Mouse (Mus musculus) stomach, embryonic 15.5 days (tissue): ENCODE data around the gene Dpf3. TPM values are rescaled to one million over a fixed set of nuclear protein-coding genes. Genes with fewer than 3 reads are reported as not detected.

Source experiments
- ATAC-seq: fragments of 200-750 bp; cut with Nextera tagmentation; 2 replicates; pipeline ENCODE4 v1.8.0; 2017; ENCODE audit warnings: low read depth, moderate number of reproducible peaks, moderate TSS enrichment; ENCODE audit not compliant: insufficient read depth, low FRiP score
- H3K27ac ChIP-seq: fragments of 300-500 bp; sonication (generic); 2 replicates; pipeline ENCODE4 v1.5.1; 2015; ENCODE audit warnings: mild to moderate bottlenecking, inconsistent platforms
- H3K27me3 ChIP-seq: fragments of 300-500 bp; sonication (generic); replicated peaks from 2 replicates; pipeline ENCODE4 v1.6.1; 2015; ENCODE audit warnings: inconsistent platforms
- H3K36me3 ChIP-seq: fragments of 300-500 bp; sonication (generic); 2 replicates; pipeline ENCODE4 v1.6.1; 2015; ENCODE audit warnings: inconsistent platforms
- H3K4me1 ChIP-seq: fragments of 300-500 bp; sonication (generic); 2 replicates; pipeline ENCODE4 v1.6.1; 2015; ENCODE audit warnings: inconsistent platforms
- H3K4me2 ChIP-seq: fragments of 300-500 bp; sonication (generic); 2 replicates; pipeline ENCODE4 v1.6.1; 2015; ENCODE audit warnings: mild to moderate bottlenecking, inconsistent platforms
- H3K4me3 ChIP-seq: fragments of 300-500 bp; sonication (generic); replicated peaks from 2 replicates; pipeline ENCODE4 v1.5.1; 2015; ENCODE audit warnings: inconsistent platforms
- H3K9ac ChIP-seq: fragments of 300-500 bp; sonication (generic); 2 replicates; pipeline ENCODE4 v1.6.1; 2015; ENCODE audit warnings: inconsistent platforms
- H3K9me3 ChIP-seq: fragments of 300-500 bp; sonication (generic); 2 replicates; pipeline ENCODE4 v1.6.1; 2016; ENCODE audit warnings: inconsistent platforms
- WGBS: fragments of 180-500 bp; shearing (Covaris S2); methylation state at CpG from one replicate; pipeline ENCODE4 v1.1.7; 2015; 5-methylcytosine and 5-hydroxymethylcytosine counted together
- polyA plus RNA-seq: library from polyadenylated mRNA; unstranded; fragments of >200 nt; fragmentation: Nextera tagmentation; extraction: Ambion mirVana; gene quantifications from 2 replicates; pipeline ENCODE4 v1.2.1, GENCODE M21; 2015

Gene Dpf3
- polyA plus RNA-seq, 1 experiment from 2014 or later: 4.6 TPM

- Histone ChIP-seq H3K36me3 (no peaks in the 10 kb centered on the region), H3K9me3 (no peaks in the 10 kb centered on the region), H3K4me2 (no peak overlapping the region), H3K27me3 (no peaks in the 10 kb centered on the region), H3K9ac (no peak overlapping the region), H3K27ac (no peak overlapping the region), H3K4me3 (no peak overlapping the region), H3K4me1 (no peaks in the 10 kb centered on the region)
- 32% methylated on average over 5 of the region's 5 CpGs for WGBS
- ATAC-seq: peak; percentile 53; the same call in 1 of the 2 replicates
Observed at GRCm38 (mm10) chr12:83454697-83455321, 32.7 kb downstream of the Dpf3 start.

GRCm38 (mm10) chr12:83451850-83452249 is 35.7 kb downstream of the Dpf3 start:
- H3K4me3 ChIP-seq: no peak overlapping the region
- no peak for ATAC-seq
- H3K9ac ChIP-seq: no peak overlapping the region
- no peak overlapping the region for H3K27ac ChIP-seq
- no peaks in the 10 kb centered on the region for H3K9me3 ChIP-seq
- H3K4me1 ChIP-seq: no peaks in the 10 kb centered on the region
- 56% methylated on average over 8 of the region's 8 CpGs for WGBS
- no peak overlapping the region for H3K4me2 ChIP-seq
- H3K27me3 ChIP-seq: no peaks in the 10 kb centered on the region; the same call in 1 of the 2 replicates
- no peaks in the 10 kb centered on the region for H3K36me3 ChIP-seq

- H3K27ac ChIP-seq: no peak overlapping the region
- no peak for ATAC-seq
- no peaks in the 10 kb centered on the region for H3K9me3 ChIP-seq
- no peak overlapping the region for H3K4me3 ChIP-seq
- WGBS: 100% methylated on average over 1 of the region's 1 CpGs
- H3K4me1 ChIP-seq: no peaks in the 10 kb centered on the region
- H3K36me3 ChIP-seq: no peaks in the 10 kb centered on the region
- H3K9ac ChIP-seq: no peak overlapping the region
- H3K4me2 ChIP-seq: no peak overlapping the region
- H3K27me3 ChIP-seq: no peaks in the 10 kb centered on the region; the same call in 1 of the 2 replicates
Observed at GRCm38 (mm10) chr12:83450471-83450870, 37.0 kb downstream of the Dpf3 start.

- no peaks in the 10 kb centered on the region; the same call in 1 of the 2 replicates for H3K27me3 ChIP-seq
- no peak overlapping the region for H3K4me2 ChIP-seq
- H3K4me1 ChIP-seq: no peaks in the 10 kb centered on the region
- no peaks in the 10 kb centered on the region for H3K36me3 ChIP-seq
- no peaks in the 10 kb centered on the region for H3K9me3 ChIP-seq
- no peak overlapping the region for H3K27ac ChIP-seq
- no peak for ATAC-seq
- no peak overlapping the region for H3K9ac ChIP-seq
- no peak overlapping the region for H3K4me3 ChIP-seq
- 83% methylated on average over 7 of the region's 7 CpGs for WGBS
Observed at GRCm38 (mm10) chr12:83449202-83449601, 38.3 kb downstream of the Dpf3 start.

- Histone ChIP-seq H3K4me3 (no peak overlapping the region), H3K36me3 (no peaks in the 10 kb centered on the region), H3K27ac (no peak overlapping the region), H3K4me1 (no peaks in the 10 kb centered on the region), H3K9me3 (no peaks in the 10 kb centered on the region), H3K4me2 (no peak overlapping the region), H3K27me3 (no peaks in the 10 kb centered on the region; the same call in 1 of the 2 replicates), H3K9ac (no peak overlapping the region)
- WGBS: 66% methylated on average over 6 of the region's 6 CpGs
- ATAC-seq: no peak
Observed at GRCm38 (mm10) chr12:83445587-83445986, 41.9 kb downstream of the Dpf3 start.

- WGBS: 90% methylated on average over 2 of the region's 2 CpGs
- no peak overlapping the region for H3K27ac ChIP-seq
- no peaks in the 10 kb centered on the region; the same call in 1 of the 2 replicates for H3K27me3 ChIP-seq
- no peaks in the 10 kb centered on the region for H3K4me1 ChIP-seq
- no peak overlapping the region for H3K4me2 ChIP-seq
- H3K9ac ChIP-seq: no peak overlapping the region
- no peaks in the 10 kb centered on the region for H3K36me3 ChIP-seq
- no peaks in the 10 kb centered on the region for H3K9me3 ChIP-seq
- no peak overlapping the region for H3K4me3 ChIP-seq
- ATAC-seq: no peak
Observed at GRCm38 (mm10) chr12:83444448-83444847, 43.1 kb downstream of the Dpf3 start.

- no peaks in the 10 kb centered on the region for H3K36me3 ChIP-seq
- 77% methylated on average over 2 of the region's 2 CpGs for WGBS
- no peak overlapping the region for H3K9ac ChIP-seq
- H3K4me2 ChIP-seq: no peak overlapping the region
- no peak for ATAC-seq
- no peaks in the 10 kb centered on the region for H3K4me1 ChIP-seq
- no peaks in the 10 kb centered on the region for H3K9me3 ChIP-seq
- no peak overlapping the region for H3K27ac ChIP-seq
- H3K27me3 ChIP-seq: no peaks in the 10 kb centered on the region
- no peak overlapping the region for H3K4me3 ChIP-seq
Observed at GRCm38 (mm10) chr12:83438002-83438401, 49.5 kb downstream of the Dpf3 start.

GRCm38 (mm10) chr12:83433987-83434698 is 53.4 kb downstream of the Dpf3 start:
- Histone ChIP-seq H3K4me2 (no peak overlapping the region), H3K27ac (no peak overlapping the region), H3K9ac (no peak overlapping the region), H3K27me3 (no peaks in the 10 kb centered on the region), H3K4me1 (no peaks in the 10 kb centered on the region), H3K36me3 (no peaks in the 10 kb centered on the region), H3K4me3 (no peak overlapping the region), H3K9me3 (no peaks in the 10 kb centered on the region)
- 42% methylated on average over 10 of the region's 10 CpGs for WGBS
- ATAC-seq: no peak

- H3K4me1 ChIP-seq: no peaks in the 10 kb centered on the region
- no peak for ATAC-seq
- 91% methylated on average over 4 of the region's 4 CpGs for WGBS
Observed at GRCm38 (mm10) chr12:83433436-83433835, 54.1 kb downstream of the Dpf3 start.

GRCm38 (mm10) chr12:83430207-83430606 is 57.3 kb downstream of the Dpf3 start:
- Histone ChIP-seq H3K9me3 (no peaks in the 10 kb centered on the region), H3K27ac (no peak overlapping the region), H3K4me1 (no peaks in the 10 kb centered on the region), H3K36me3 (no peaks in the 10 kb centered on the region), H3K27me3 (no peaks in the 10 kb centered on the region), H3K4me3 (no peak overlapping the region), H3K9ac (no peak overlapping the region), H3K4me2 (no peak overlapping the region)
- WGBS: 87% methylated on average over 5 of the region's 5 CpGs
- no peak for ATAC-seq

More at GRCm38 (mm10) chr12:83433436-83433835, 54.1 kb downstream of the Dpf3 start:
- Histone ChIP-seq H3K9ac (no peak overlapping the region), H3K36me3 (no peaks in the 10 kb centered on the region), H3K4me3 (no peak overlapping the region), H3K27me3 (no peaks in the 10 kb centered on the region), H3K27ac (no peak overlapping the region), H3K4me2 (no peak overlapping the region), H3K9me3 (no peaks in the 10 kb centered on the region)

GRCm38 (mm10) chr12:83428016-83428415 is 59.5 kb downstream of the Dpf3 start:
- no peak overlapping the region for H3K4me2 ChIP-seq
- no peak overlapping the region for H3K9ac ChIP-seq
- H3K27me3 ChIP-seq: no peaks in the 10 kb centered on the region
- 39% methylated on average over 9 of the region's 9 CpGs for WGBS
- H3K9me3 ChIP-seq: no peaks in the 10 kb centered on the region
- peaks cover 4% of the 10 kb centered on the region; the same call in 1 of the 2 replicates for H3K4me1 ChIP-seq
- H3K27ac ChIP-seq: no peak overlapping the region
- ATAC-seq: no peak
- no peak overlapping the region for H3K4me3 ChIP-seq
- H3K36me3 ChIP-seq: no peaks in the 10 kb centered on the region

GRCm38 (mm10) chr12:83427601-83428000 is 59.9 kb downstream of the Dpf3 start:
- no peak overlapping the region for H3K4me2 ChIP-seq
- ATAC-seq: no peak; the same call in 1 of the 2 replicates

More at GRCm38 (mm10) chr12:83427601-83428000, 59.9 kb downstream of the Dpf3 start:
- no peaks in the 10 kb centered on the region for H3K36me3 ChIP-seq
- no peak overlapping the region for H3K9ac ChIP-seq
- no peak overlapping the region for H3K27ac ChIP-seq
- no peak overlapping the region for H3K4me3 ChIP-seq
- 31% methylated on average over 4 of the region's 4 CpGs for WGBS
- H3K9me3 ChIP-seq: no peaks in the 10 kb centered on the region
- no peaks in the 10 kb centered on the region for H3K27me3 ChIP-seq
- peaks cover 4% of the 10 kb centered on the region; the same call in 1 of the 2 replicates for H3K4me1 ChIP-seq
